Mouse (Mus musculus) spleen, postnatal 36 days (tissue): ENCODE results near the gene Slc16a11.

ENCODE experiments used
- DNase-seq, 2 experiments: peaks; one replicate each; pipeline ENCODE4 v3.0.0; 2022; ENCODE audit warnings: low spot score in 2 of 2, mixed read lengths in 1 of 2

Slc16a11 gene

DNA sequence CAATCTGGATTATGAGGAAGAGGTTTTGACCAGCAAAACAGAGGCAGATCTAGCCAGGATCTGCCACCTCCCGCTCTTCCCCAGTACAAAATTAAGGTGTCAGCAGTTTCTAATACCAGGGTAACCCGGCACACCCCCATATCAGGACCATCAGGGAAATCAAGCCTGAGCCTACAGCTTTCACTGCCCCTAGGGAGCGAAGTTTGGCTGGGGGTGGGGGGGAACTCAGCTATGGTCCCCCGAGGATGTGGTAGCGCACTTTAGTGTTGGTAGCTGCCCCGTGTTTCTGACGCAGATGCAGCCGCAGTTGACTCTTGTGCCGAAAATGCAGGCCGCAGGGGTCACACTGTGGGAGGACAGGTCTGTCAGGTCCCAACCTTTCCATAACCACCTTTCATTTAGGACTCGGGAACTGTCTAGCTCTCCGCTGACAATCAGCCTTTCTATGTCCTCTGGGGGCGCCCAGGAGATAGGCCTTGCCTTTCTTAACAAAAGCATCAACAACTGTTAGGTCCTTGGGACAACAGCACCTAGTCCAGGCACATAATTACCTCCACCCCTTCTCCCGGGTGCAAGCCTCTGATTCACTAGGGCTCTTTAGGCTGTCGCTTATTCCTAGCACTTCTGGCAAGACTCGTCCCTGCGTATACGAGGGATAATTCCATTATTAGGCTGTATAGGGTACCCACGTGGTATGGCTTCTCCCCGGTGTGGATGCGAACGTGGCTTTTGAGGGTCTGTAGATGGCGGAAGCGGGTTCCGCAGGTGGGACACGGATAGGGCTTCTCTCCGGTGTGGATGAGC, 13.4 kb downstream of the Slc16a11 start:
- no peak for DNase-seq

DNA sequence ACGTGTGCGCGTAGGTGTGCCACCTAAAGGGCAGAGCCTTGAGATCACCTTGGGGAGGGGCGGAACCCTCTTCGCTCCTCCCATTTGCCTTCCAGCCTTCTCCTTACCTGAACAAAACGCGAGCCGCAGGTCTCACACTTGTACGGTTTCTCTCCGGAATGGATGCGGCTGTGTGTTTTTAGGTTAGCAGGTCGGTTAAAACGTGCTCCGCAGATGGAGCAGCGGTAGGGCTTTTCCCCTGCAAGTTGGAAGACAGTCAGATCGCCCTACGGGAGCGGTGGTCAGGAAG, 14.0 kb downstream of the Slc16a11 start:
- DNase-seq = no peak

DNA sequence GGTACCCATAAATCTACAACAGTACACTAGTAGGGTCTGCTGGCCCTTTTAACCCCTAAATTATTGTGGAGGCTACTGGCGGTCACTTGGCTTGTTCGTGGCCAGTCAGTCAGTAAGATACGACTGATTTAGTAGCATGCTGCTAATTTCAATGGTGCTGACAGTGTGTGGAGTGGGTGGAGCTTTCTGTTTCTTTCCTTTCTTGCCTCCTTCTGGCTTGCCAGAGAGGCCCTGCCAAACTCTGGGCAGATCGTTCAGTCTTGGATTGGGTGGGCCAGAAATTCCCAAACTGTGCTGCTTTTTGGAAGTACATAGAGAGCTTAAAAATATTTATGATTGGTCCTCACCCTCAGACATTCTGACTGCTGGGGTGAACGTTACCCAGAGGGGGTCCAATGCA, 14.6 kb downstream of the Slc16a11 start:
- no peak for DNase-seq

DNA sequence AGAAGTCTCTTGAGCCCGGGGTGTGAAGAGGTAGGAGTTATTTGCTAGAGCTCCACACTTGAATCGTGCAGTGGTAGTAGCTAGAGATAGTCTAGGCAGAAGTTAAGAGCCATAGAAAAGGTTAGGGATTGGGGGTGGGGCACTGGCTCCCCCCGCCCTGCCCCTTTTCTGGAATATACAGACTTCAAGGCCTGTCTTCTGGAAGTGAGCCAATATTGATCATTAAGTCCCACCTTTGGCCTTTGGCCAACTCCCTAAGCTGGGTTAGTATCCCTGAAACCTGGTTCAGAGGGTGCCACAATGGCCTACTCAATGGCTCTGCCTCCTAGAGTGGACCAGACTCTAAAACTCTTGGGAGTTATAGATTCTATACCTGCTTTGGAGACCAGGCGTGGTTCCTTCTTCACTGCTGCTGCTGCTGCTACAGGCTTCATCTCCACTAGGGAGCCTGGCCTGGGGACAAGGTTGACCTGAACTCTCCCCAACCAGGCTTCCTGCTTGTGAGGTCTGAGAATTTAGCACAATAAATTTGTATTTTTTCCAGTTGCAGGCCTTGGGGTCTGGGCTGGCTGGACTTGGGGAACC, 15.2 kb downstream of the Slc16a11 start:
- DNase-seq = no peak

DNA sequence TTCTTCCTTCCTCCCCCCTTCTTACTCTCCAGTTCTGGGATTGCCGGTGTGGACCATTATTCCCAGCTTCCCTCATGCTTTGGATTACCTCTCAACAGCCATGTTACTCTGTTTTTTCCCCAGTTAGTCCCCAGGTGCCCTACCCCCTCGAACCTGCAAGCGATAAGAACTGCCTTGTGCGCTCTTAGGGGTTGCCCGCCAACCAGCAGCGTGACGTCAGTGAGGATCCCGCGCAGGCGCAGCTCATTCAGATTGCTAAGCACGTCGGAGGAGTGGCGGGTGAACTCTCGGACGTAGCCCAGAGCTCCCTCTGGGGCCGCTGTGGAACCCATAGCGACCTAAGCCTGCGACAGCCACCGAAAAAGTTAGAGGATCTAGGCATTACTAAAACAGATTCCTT, 16.3 kb downstream of the Slc16a11 start:
- peak; percentile 79 to 85 for DNase-seq

DNA sequence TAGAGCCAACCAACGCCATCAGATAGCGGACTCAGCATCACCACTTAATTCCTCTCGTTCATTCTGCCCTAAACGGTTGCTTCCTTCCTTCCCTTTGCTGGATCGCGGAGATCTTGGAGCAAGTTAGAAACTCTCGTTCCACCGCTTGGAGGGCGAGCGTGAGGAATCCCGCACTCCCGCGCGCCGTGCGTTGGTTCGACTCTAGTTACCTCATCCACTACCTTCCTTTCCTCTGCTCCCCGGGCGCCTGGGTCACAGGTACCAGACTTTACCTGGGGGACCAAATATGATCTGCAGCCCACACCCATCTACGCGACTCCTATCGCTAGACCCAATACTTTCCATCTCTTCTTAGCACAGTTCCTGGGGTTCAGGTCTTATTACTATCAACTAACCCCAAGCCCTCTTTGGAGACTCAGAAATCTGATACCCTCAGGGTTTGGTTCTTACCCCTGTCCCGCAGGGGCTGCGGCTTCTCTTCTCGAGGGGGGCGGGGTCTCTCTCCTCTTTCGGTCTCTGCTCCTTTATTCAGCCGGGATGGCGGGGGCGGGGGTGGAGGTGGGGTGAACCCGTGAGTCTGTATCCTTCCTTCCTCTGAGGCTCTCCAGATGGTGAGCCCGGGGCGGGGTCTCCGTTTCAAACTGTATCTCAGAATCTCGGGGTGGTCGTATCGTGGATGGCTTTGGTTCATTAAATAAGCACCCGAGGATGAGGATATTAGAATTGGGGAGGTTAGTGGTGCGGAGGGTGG, 16.9 kb downstream of the Slc16a11 start, which contains the start of gene Bcl6b:
Gene Bcl6b (minus strand): TSS at position 539 of the 751 bp plus-strand sequence.
- no peak for DNase-seq

DNA sequence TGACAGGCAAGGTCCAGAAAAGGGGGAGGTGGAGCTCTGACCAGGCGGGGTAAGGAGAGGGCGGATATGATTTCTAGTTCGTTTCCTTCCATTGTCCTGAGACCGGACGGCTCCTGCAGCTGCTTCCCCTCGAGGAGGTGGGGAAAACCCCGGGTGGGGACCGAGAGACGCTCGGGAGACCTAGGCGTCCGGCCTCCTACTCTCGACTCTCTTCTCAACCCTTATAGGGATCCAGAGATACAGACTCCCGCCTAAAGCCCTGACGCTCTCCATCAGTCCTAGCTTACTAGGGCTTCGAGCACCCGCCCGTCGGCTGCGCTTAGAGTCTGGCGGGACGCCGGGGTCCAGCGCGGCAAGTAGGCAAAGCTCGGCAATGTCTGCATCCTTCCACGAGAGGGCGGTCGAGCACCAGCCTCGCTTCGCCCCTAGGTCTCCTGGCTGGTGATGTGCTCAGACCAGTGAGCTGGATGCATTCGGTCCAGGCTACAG, 17.7 kb downstream of the Slc16a11 start:
- peak; percentile 79 to 82 for DNase-seq

DNA sequence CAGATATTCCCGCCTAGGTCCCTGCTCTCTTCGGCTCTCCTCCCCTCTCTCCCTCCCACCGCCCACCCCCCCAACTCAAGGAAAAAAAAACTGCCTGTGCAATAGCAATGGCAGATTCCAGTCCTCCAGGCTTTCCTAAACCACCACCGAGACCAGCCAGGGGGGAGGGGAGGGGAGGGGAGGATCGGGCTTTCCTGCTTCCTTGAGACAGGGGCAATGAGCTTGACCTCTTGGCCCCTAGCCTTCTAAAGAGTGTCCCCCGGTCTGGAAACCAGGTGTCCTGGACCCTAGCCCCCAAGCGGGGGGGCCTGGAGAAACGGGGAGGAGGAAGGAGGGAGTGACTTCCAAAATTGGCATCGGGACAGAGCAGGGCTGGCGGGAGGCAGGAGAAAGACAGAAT, 20.0 kb downstream of the Slc16a11 start:
- DNase-seq = no peak

DNA sequence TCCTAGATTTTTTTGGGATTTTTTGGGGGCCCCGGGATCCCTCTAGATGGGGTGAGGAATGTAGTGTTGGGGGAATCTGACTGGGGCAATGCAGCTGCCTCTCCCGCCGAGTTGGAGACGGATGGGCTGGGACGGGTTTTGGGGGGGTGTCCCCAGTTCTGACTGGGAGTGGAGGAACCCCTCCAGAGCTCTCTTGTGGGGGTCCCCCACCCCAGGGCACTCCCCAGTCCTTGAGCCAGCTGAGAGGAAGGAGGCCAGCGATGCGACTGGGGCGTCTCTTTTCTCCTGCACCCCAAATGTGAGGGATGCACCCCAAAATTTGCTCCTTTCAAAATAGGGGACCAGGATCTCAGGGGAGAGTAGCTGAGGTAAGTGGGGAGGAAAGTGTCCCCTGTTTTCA, 20.5 kb downstream of the Slc16a11 start:
- DNase-seq = no peak

DNA sequence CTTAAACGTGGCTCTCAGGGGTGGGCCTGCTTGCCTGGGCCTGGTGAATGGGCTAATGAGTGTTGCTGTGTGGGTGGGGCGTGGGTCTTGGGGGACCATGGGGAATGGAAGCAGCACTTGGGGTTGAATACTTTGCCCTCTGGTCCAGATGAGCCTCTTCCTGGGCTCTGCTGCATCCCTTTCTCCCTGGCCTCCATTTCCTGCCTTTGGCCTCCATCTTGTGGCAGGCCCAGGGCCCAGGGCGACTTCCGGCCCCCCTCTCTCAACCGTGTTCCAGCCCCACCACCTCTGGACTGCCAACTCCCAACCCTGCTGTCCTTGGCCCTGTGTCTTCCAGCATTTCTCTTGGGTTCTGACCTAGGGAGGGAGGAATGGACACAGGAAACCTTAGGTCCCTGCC, 21.5 kb downstream of the Slc16a11 start:
- DNase-seq = no peak

DNA sequence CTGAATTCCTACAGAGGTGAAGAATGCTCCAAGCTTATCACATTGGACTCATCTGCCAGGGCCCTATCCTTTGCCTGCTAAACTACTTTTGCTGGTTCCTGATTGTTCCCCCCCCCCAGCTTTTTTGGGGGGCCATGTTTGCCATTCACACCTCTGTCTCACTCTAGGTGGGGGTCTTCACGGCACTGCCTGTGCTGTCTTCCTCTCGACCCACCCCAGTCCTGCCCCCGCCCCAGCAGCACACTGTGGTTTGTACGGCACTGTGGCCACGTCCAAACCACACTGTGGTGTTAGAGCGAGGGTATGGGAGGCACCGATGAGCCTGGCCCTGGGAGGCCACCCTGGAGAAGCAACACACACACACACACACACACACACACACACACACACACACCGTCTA, 21.9 kb downstream of the Slc16a11 start:
- no peak for DNase-seq

DNA sequence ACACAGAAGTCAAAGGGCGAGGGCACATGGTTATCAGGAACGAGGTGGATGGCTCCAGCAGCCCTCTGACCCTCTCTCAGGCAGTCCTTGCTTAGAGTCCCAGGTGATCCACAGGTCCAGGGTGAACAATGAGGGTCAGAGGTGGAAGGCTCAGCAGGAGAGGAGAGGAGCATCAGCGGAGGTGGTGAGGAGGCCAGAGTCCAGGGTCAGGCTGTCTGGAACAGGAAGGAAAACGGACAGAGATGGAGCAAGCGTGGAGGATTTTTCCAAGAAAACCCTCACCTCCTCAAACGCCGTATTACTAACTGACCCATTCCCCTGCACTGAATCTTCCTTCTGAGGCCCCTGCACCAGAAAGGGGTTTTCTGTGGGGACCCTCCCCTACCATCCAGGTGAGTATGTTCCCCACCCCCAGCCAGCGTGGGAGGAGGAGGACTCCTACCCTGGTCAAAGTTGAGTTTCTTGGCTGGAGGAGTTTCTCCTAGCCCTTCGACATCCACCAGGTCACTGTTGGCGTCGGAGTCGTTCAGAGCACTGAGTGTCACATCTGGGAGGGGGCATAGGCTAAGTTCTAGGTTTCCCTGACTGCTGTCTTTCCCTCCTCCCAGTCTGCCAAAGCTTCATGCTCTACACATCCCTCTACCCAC, 22.8 kb downstream of the Slc16a11 start:
- no peak for DNase-seq

DNA sequence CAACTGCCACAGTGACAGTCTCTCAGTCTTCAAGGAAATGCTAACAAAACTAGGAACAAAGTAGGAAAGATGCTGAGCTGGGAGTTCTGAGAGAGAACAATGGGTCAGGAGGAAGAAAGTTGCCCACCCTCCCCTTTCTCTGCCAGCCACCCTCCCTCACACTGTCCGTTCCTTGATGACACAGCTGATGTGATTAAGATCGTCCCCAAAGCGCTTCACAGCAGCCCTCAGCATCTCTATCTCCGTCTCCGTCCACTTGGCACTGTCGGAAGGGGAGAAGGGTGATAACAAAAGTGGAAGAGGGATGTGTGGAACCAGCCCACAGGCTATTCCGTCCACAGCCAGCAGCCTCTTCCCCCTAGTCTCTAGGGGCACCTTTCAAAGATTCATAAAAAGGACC, 24.2 kb downstream of the Slc16a11 start:
- no peak for DNase-seq

DNA sequence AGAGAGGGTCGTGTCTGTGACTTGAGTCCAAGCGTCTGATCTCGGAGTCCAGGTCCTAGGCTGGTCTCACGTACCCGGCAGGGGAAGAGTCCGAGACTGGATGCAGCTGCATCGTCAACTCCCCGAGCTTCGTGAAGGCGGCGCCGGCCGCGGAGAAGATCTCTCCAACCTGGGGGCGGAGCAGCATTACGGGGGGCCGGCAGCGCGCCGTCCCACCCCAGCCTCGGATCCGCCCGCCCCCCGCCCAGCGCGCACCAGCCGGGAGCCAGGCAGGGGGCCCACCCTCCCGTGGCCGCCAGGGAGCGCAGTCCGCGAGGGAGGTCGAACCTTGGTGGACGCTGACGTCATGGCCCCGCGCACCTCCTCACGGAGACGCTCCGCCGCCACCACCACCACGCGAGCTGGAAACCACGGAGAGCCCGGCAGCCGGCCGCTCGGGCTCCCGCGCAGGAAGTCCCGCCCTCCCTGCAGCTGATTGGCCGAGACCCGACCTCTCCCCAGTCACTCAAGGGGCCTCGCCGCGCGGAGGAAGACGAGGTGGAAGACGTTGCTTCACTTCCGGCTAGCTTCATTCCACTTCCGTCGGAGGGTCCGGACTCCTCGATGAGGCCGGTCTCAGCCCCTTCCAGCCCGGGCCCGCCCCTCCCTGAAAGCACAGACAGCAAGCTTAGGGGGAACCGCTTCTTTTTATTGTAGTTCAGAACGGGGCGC, 25.1 kb downstream of the Slc16a11 start, which contains the start of gene 0610010K14Rik:
Gene 0610010K14Rik (minus strand): TSS at position 458 of the 711 bp plus-strand sequence.
- DNase-seq = peak; percentile 97 to 98

DNA sequence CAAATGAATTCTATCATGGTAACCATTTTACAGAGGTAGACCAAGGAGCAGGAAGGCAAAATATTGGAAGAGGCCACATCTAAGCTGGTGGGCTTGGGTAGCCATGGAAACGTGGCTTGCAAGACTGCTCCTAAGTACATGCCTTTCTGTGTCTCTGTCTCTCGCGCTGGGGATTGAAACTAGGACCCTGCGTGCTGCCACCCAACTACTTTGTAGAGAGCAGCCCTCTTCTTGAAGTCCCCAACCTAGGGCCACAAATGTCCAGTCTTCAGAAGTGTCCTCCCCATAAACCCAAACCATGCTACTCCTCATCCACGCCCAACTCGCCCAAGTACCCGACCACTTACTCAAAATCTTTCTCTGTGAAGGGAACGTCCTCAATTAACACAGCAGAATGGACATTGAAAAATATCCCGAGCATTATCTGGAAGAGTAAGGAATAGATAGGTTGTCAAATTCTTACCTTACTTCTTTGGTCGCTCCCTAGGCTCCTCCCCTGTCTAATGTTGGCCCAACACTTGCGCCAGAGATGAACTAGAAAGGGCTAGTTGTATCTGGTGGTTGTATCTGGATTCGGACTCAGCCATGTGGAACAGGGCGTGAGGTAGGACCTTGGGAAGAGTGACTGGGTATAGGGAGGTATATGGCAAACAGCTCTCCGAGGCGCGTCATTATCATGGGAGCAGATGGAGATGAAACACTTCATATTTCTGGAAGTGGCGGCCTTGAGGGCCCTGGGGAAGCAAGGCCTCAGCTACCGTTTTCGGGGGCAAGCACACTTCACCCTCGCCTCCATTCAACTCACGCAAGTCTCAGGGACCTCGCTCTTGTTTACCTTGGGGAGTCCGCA, 26.3 kb downstream of the Slc16a11 start:
- DNase-seq = no peak

DNA sequence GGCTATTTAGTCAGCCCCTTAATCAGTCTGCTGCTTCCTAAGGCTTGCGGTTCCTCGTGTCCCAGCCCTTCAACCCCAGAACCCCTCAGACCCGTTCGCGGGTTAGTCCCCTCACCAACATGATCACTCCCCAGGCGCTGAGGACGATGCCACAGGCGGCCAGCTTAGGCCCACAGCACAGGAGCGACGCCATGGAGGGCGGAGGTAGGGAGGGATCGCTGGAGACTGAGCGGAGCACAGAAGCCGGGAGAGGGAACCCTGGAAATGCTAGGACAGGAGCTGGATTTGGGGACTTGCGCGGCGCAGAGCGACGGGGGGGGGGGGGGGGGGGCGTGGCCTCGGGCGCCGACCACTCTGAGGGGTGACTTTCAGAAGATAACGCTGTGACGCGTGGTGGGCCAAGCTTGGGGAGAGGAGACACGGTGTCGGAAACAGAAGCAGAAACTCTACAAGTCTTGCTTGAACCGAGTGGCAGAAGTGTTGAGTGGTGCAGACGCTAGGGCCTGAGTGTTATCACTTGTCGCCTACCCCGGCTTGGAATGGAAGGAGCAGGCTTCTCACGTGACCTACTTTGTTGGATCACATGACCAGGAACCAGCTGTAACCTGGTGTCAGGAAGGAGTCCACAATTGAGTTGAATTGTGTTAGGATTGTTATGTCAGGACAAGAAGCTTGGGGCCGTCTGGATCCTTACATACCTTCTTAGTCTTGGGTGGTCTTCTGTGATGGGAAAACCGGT, 27.2 kb downstream of the Slc16a11 start, which contains the start of the genes Gm21988 and Rnasek:
Gene Gm21988 (minus strand): TSS at position 290 of the 739 bp plus-strand sequence.
Gene Rnasek (minus strand): TSS at position 302 of the 739 bp plus-strand sequence.
- peak; percentile 73 to 80 for DNase-seq

DNA sequence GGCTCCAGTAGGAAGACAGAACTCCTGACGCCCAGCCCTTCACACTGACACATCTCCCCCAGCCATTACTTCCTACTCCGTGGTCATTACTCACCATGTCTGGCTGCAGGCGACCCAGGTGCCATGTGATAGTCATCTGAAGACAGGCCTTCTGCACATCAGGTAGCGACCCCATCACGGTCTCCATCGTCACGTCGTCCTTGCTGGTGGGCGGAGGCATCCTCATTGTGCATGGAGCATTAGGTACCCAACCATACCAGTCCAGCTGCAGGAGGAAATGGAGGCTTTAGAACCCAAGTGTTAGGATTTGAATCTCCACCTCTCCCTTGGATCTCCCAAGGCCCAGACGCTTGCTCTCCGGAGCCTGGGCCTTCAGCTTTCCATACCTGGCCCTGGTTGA, 30.0 kb downstream of the Slc16a11 start:
- no peak for DNase-seq

DNA sequence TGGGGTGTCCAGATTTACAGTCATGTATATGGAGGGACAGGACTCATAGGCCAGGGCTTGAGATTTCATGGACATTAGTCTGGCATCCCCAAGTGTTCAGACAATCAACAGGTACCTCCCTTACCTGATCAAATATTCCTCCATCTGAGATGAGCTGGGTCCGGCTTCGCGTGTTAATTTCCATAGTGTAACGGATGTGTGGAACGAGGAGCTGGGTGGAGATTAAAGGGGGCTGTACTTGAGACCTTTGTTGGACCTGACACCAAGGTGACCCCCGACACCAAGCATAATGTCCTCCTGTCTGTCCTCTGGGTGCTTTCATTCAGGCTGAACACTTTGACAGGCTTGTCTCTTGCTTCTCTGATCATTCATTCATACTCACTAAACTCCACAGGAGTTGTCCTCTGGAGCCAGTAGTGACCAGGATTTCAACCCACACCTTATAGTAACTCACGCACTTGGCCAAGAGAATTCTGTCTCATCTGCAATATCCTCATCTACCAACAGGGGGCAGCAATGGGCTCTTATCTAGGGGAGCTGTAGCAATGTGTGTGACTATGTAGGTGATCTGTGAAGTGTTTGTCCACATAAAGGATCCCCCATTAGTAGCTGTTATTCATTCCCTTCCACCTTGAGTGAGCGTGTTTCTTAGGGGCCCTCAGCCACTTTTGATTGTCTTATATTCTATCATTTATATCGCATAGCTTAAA, 34.7 kb downstream of the Slc16a11 start:
- DNase-seq = peak; percentile 43 to 66

DNA sequence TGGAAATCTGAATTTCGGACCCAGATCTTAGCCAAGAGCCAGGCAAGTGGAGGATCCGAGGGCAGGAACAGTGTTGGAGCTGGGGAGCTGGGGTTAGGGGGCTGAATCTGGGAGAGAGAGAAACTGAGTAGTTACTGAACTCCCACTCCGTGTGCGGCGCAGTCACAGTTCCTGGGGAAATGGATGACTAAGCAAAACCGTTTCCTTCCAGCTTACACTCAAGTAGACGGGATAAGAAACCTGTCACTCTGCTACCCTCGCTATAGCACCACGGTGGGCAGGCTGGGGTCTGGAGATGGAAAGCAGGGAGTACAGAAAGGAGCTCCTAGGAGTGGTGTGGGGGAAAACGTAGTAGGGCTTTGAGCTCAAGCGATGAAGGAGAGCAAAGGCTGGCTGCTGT, 37.6 kb downstream of the Slc16a11 start:
- no peak for DNase-seq
